Mouse (Mus musculus) ES-E14 (cell line): ENCODE results near the gene Tns1.

ENCODE experiments used
- HCFC1 ChIP-seq: IDR thresholded peaks from 2 replicates; pipeline ENCODE4 v1.6.1; 2012; ENCODE audit warnings: low read length, inconsistent platforms, borderline replicate concordance; ENCODE audit not compliant: insufficient read depth
- MAFK ChIP-seq: IDR thresholded peaks from 2 replicates; pipeline ENCODE4 v1.6.1; 2014; ENCODE audit warnings: mild to moderate bottlenecking, low read depth, low read length, inconsistent platforms; ENCODE audit not compliant: insufficient read depth
- ZC3H11A ChIP-seq: IDR thresholded peaks from 2 replicates; pipeline ENCODE4 v1.6.1; 2012; ENCODE audit warnings: low read depth, mild to moderate bottlenecking, inconsistent platforms, low read length, borderline replicate concordance
- ZNF384 ChIP-seq: IDR thresholded peaks from 2 replicates; pipeline ENCODE4 v1.6.1; 2012; ENCODE audit warnings: low read depth, low read length, inconsistent platforms

- TF ChIP-seq ZNF384 = no peak
- TF ChIP-seq MAFK = no peak
- no peak for TF ChIP-seq HCFC1
- TF ChIP-seq ZC3H11A = no peak
Measured at GRCm38 (mm10) chr1:74149106-74149885, 25.0 kb upstream of the Tns1 start.
